Mouse (Mus musculus) embryonic fibroblast, embryonic 13.5 days (primary cell): ENCODE results near the gene Sgpp2. TPM values are rescaled to one million over a fixed set of nuclear protein-coding genes. Genes with fewer than 3 reads are reported as not detected.

Experiments
- H3K27ac ChIP-seq: 2 replicates; pipeline ENCODE4 v1.5.1; 2012; ENCODE audit warnings: low read length, control low read depth, inconsistent platforms; ENCODE audit not compliant: insufficient read depth
- H3K4me1 ChIP-seq: 2 replicates; pipeline ENCODE4 v1.6.1; 2011; ENCODE audit warnings: low read length; ENCODE audit not compliant: control insufficient read depth, insufficient read depth
- H3K4me3 ChIP-seq: 2 replicates; pipeline ENCODE4 v1.5.1; 2011; ENCODE audit warnings: mild to moderate bottlenecking, control low read depth, low read length; ENCODE audit not compliant: insufficient read depth
- CTCF ChIP-seq: IDR thresholded peaks from 2 replicates; pipeline ENCODE4 v1.5.1; 2011; ENCODE audit warnings: mild to moderate bottlenecking, control low read depth, low read length, moderate library complexity, borderline replicate concordance; ENCODE audit not compliant: insufficient read depth
- POLR2A ChIP-seq: IDR thresholded peaks from 2 replicates; pipeline ENCODE4 v1.6.1; 2011; ENCODE audit warnings: low read depth, mild to moderate bottlenecking, control low read depth, low read length, moderate library complexity
- polyA plus RNA-seq: library from polyadenylated mRNA; stranded (reverse); fragments of >200 nt; gene quantifications from 2 replicates; pipeline ENCODE4 v1.2.4, GENCODE M21; 2011; ENCODE audit warnings: low read depth; ENCODE audit not compliant: missing spikeins, insufficient read length

Gene Sgpp2
- polyA plus RNA-seq, 1 experiment = not detected

DNA sequence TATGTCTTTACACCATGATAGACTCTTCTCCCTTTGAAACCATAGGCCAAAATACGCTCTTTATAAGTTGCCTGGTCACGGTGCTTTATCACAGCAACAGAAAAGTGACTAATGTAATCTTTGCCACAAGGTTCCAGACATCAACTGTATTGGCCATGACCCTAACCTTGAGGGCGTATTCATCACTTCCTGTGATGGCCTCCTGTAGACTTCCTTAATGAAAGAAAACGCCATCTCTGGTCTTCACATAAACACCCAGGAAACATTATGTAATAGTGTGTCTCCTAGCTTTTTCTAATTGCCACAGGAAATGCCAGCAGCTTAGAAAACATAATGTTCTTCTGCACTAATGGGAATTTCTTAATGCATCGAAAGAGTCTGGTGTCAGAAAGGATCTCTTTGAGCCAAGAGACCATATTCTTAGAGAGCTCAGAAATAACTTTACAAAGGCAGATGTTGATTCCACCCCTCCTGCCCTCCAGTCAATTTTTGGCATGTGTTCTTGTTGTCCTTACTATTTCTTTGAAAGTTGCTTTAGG lies 20.5 kb downstream of the Sgpp2 start:
- Histone ChIP-seq H3K4me1 (0 out of 2 replicates have a peak, but pooled peaks cover 5% of the 10 kb centered on the region), H3K27ac (no peak overlapping the region), H3K4me3 (no peak overlapping the region)
- TF ChIP-seq POLR2A (no peak), CTCF (no peak)

DNA sequence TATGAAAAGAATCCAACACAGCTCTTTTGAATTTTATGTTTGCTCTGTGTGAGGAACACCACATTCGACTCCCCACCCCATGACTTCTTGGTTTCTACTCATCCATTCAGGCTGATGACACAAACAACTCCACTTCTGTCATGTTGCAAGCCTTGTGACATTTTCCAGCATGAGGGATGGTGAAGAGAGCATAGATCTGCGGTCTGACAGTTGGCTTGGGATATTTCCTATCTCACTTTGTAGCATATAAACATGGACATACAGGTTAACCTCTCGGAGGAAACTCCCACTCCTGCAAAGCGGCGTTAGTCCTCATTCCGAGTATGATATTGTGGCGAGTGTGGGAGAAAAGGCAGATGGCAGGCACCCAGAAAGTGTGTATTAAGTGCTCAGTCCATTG lies 27.6 kb downstream of the Sgpp2 start:
- Histone ChIP-seq H3K27ac (no peak overlapping the region), H3K4me3 (no peak overlapping the region)
- TF ChIP-seq POLR2A = no peak

DNA sequence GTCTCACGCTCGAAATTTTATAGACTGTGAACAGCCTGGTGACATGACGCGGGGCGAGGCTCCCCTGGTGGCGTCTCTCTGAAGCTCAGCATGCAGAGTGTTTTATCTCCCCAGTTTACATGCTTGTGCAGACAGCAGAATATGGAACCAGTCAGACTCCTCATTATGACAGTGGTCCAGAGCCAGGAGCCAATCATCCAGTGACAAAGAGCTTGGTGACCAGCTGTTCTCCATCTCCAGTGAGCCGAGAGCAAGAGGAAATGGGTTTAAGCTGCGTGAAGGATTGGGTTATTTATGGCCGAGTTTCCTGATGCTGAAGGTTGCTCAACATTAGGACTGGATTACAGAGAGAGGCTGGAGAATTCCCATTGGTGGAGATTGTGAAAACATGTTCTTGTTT lies 28.1 kb downstream of the Sgpp2 start:
- no peak overlapping the region for H3K27ac ChIP-seq
- TF ChIP-seq POLR2A = no peak
- TF ChIP-seq CTCF = no peak
- no peaks in the 10 kb centered on the region for H3K4me1 ChIP-seq
- H3K4me3 ChIP-seq = no peak overlapping the region

More for the DNA sequence above, 27.6 kb downstream of the Sgpp2 start:
- no peaks in the 10 kb centered on the region for H3K4me1 ChIP-seq

DNA sequence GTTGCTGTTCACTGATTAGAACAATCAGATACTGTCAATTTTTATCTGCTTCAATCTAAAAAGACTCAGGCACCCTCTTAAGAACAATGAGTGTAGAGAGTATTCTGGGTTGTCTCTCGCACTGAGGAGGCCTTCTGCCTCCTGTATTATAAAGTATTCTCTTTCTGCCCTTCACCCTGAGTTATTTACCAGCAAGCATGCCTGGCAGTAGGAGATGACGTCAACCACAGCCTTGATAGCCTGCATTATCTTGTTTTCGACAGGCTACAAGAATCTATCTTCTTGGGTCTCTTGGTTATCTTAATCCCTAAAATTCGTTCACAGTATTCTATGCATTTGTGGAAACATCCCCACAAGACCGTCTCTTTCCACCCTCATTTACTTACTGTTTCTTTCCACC lies 29.8 kb downstream of the Sgpp2 start:
- H3K27ac ChIP-seq = no peak overlapping the region
- TF ChIP-seq POLR2A (no peak), CTCF (no peak)
- H3K4me1 ChIP-seq = no peaks in the 10 kb centered on the region
- no peak overlapping the region for H3K4me3 ChIP-seq

DNA sequence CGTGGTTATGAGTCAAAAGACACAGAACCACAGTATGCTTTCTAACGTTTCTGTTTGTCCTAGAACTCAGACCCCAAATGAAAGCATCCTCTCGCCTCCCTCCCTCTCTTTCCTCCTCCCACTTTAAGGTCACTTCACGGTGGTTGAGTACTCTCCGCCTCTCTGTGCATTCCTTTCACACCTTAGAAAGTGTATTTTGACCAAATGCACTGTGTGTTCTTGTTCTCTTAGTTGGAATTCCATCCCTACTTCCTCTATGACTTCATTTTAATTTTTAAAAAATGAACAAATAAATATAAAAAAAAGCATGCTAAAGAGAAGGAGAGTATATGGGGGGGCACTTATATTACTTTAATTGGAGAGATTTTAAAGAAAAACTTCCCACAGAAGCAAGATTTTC lies 30.4 kb downstream of the Sgpp2 start:
- no peak overlapping the region for H3K4me3 ChIP-seq
- no peak for TF ChIP-seq CTCF
- TF ChIP-seq POLR2A = no peak
- no peak overlapping the region for H3K27ac ChIP-seq
- no peaks in the 10 kb centered on the region for H3K4me1 ChIP-seq

DNA sequence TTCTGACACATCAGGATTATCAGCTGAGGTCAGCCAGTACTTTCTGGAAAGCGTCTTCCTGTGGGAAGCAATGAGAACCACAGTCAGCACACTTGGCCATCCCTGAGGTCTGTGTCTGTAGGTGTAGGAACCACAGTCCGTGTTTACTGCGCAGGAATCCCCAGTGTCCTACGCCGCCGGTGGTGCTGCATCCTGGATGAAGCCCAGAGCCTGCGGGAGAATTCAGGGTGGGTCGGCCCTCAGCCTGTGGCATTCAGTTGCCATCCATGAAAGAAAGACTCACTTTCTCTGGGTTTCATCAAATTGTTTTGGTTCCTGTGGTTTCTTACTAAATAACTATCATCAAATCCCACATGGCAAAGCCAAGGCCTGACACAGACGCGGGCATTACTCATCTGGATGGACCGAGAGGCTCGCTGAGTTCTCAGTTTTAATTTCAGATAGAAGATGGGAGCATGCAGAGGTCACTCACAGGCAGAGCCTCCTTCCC lies 37.2 kb downstream of the Sgpp2 start:
- Histone ChIP-seq H3K27ac (peak overlapping the region; percentile 53), H3K4me1 (peaks cover 4% of the 10 kb centered on the region; the same call in 1 of the 2 replicates), H3K4me3 (no peak overlapping the region)
- no peak for TF ChIP-seq CTCF
- no peak for TF ChIP-seq POLR2A

DNA sequence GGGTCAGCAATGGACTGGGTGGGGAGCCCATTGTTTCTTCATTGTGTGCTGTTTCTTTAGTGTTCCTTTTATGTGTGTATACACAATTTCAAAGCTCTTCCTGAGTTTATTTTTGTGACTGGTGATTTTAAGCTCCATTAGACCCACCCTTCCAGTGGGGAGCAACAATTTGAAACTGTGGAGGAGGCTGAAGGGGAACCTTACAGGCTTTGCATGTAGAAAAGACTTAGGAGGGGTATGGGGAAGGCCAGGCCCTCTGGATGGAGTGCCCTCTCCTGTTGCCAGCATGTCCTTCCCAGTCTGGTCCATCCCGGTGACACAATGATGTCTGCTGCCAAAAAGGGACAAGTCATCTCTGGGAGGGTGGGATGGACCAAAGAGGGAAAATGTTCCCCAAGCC lies 39.1 kb downstream of the Sgpp2 start:
- TF ChIP-seq POLR2A (no peak), CTCF (no peak)
- Histone ChIP-seq H3K4me1 (peaks cover 4% of the 10 kb centered on the region; the same call in 1 of the 2 replicates), H3K27ac (no peak overlapping the region), H3K4me3 (no peak overlapping the region)

DNA sequence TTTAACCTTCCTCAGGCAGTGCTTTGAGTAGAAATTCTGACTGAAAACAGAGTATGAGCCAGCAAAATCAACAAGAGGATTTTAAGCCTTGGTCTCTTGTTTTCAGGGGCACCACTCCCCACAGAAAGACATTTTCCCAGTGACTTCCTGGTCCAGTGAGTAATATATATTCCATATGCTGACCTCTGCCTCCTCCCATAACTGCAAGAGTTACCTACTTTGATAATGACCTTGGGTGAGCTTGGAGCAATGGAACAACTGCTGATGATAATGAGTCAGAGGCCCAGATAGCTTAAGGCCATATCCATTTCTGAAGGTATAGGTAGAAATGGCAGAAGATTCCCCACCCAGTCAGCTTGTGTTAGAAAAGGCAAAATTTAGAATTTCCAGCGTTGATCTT lies 43.1 kb downstream of the Sgpp2 start:
- Histone ChIP-seq H3K27ac (no peak overlapping the region), H3K4me1 (peaks cover 7% of the 10 kb centered on the region; the same call in 1 of the 2 replicates), H3K4me3 (no peak overlapping the region)
- no peak for TF ChIP-seq POLR2A
- no peak for TF ChIP-seq CTCF

DNA sequence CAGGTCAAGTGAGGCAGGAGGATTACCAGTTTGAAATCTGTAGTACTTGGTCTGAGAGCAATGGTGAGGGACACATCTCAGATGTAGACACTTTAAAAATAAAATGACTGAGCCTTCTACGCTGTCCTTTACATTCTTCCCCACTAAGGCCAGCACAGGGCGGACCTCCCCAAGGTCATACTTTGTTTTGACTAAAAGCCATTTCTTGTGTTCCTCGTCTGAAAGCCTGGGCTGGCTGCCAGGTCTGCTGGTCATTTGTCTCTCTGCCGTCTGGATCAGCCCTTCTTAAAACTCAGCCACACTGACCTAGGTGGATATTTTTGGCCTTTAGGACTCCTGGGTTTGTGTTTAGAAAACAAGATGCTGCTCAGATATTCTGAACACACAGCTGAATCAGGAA lies 45.0 kb downstream of the Sgpp2 start:
- TF ChIP-seq POLR2A (no peak), CTCF (no peak)
- no peak overlapping the region for H3K4me3 ChIP-seq
- peaks cover 7% of the 10 kb centered on the region; the same call in 1 of the 2 replicates for H3K4me1 ChIP-seq
- H3K27ac ChIP-seq = no peak overlapping the region

DNA sequence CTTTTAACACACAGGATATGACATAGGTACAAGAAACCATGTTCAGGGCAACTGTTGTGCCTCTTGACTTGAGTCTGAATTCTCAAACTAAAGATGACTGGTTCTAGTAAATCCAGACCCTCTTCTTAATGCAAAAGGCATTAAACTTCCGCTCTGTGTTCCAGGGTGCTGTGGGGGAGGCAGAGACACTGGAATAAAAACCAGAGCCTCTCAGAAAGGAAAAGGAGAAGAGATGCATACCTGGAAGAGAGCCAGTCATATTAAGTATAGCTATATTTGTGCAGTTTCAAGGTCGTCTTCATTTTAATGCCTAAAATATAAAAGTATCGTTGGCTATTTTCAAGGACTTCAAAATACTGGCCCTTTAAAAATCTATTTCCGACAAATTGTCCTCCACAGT lies 47.3 kb downstream of the Sgpp2 start:
- Histone ChIP-seq H3K27ac (no peak overlapping the region), H3K4me3 (no peak overlapping the region), H3K4me1 (peaks cover 7% of the 10 kb centered on the region; the same call in 1 of the 2 replicates)
- TF ChIP-seq POLR2A (no peak), CTCF (no peak)

DNA sequence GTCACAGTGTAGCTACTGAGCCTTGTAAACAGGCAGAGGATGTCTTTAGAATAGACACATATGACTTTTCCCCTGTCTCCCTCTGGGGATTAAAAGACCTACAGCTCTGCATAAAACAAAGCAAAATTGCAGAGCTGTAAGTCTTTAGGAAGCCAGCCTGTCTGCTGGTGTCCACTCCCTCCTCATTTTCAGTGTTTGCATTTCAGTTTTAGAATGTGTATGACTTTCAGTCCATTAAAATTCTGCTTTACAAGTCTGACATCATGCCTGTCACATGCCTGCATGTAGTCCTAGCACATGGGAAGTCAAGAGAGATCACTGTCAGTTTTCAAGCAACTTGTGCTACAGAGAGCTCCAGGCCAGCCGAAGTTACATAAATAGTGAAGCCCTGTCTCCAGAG lies 47.7 kb downstream of the Sgpp2 start:
- TF ChIP-seq POLR2A = no peak
- no peak for TF ChIP-seq CTCF

More for the DNA sequence above, 47.7 kb downstream of the Sgpp2 start:
- Histone ChIP-seq H3K4me1 (peaks cover 7% of the 10 kb centered on the region; the same call in 1 of the 2 replicates), H3K27ac (no peak overlapping the region), H3K4me3 (no peak overlapping the region)
